Mouse (Mus musculus) stomach, postnatal 0 days (tissue): Measurements from ENCODE around the gene C330007P06Rik. TPM values are rescaled to one million over a fixed set of nuclear protein-coding genes. Genes with fewer than 3 reads are reported as not detected.

ENCODE experiments used
- ATAC-seq: fragments of 200-750 bp; cut with Nextera tagmentation; 2 replicates; pipeline ENCODE4 v1.8.0; 2017; ENCODE audit not compliant: low FRiP score, low TSS enrichment
- DNase-seq: peaks from one replicate; pipeline ENCODE4 v3.0.0-alpha.2; 2016; ENCODE audit warnings: low spot score
- H3K27ac ChIP-seq: fragments of 300-500 bp; sonication (generic); replicated peaks from 2 replicates; pipeline ENCODE4 v1.5.1; 2014; ENCODE audit warnings: mild to moderate bottlenecking, control low read depth
- H3K27me3 ChIP-seq: fragments of 300-500 bp; sonication (generic); 2 replicates; pipeline ENCODE4 v1.6.1; 2014; ENCODE audit warnings: low read length; ENCODE audit not compliant: control insufficient read depth, insufficient read depth
- H3K36me3 ChIP-seq: fragments of 300-500 bp; sonication (generic); 2 replicates; pipeline ENCODE4 v1.6.1; 2014; ENCODE audit warnings: low read length, mixed read lengths; ENCODE audit not compliant: control insufficient read depth, insufficient read depth
- H3K4me1 ChIP-seq: fragments of 300-500 bp; sonication (generic); replicated peaks from 2 replicates; pipeline ENCODE4 v1.6.1; 2014; ENCODE audit warnings: antibody characterized with exemption; ENCODE audit not compliant: control insufficient read depth, insufficient read depth
- H3K4me2 ChIP-seq: fragments of 300-500 bp; sonication (generic); replicated peaks from 2 replicates; pipeline ENCODE4 v1.6.1; 2014; ENCODE audit warnings: low read depth, mild to moderate bottlenecking, control low read depth, moderate library complexity
- H3K4me3 ChIP-seq: fragments of 300-500 bp; sonication (generic); 2 replicates; pipeline ENCODE4 v1.5.1; 2014; ENCODE audit warnings: low read depth, low read length, control low read depth
- H3K9ac ChIP-seq: fragments of 300-500 bp; sonication (generic); 2 replicates; pipeline ENCODE4 v1.6.1; 2014; ENCODE audit warnings: mild to moderate bottlenecking, low read length, control low read depth, mixed read lengths
- H3K9me3 ChIP-seq: fragments of 300-500 bp; sonication (generic); 2 replicates; pipeline ENCODE4 v1.6.1; 2016; ENCODE audit warnings: low read length; ENCODE audit not compliant: control insufficient read depth
- CTCF ChIP-seq: IDR thresholded peaks from 2 replicates; pipeline ENCODE4 v1.5.1; 2016; ENCODE audit warnings: antibody characterized with exemption, low read depth, mild to moderate bottlenecking, moderate library complexity
- EP300 ChIP-seq: optimal IDR thresholded peaks from 2 replicates; pipeline ENCODE3; 2016; ENCODE audit warnings: antibody characterized with exemption
- WGBS: fragments of 180-500 bp; shearing (Covaris S2); extraction: QIAGEN DNeasy Blood & Tissue Kit; methylation state at CpG from one replicate; pipeline ENCODE4 v1.1.7; 2014; 5-methylcytosine and 5-hydroxymethylcytosine counted together
- polyA plus RNA-seq: library from polyadenylated mRNA; unstranded; fragments of >200 nt; fragmentation: Nextera tagmentation; extraction: Ambion mirVana; gene quantifications from 2 replicates; pipeline ENCODE4 v1.2.1, GENCODE M21; 2015

Gene C330007P06Rik
- 14.6 and 15.1 TPM in 2 replicates for polyA plus RNA-seq

- Histone ChIP-seq H3K4me2 (peak within 1 kb of the TSS; percentile 58), H3K4me3 (peak within 1 kb of the TSS; percentile 68), H3K27ac (peak within 1 kb of the TSS; percentile 74), H3K4me1 (no peaks in the 10 kb centered on the region), H3K27me3 (no peaks in the 10 kb centered on the region), H3K9me3 (no peaks in the 10 kb centered on the region), H3K9ac (peak within 1 kb of the TSS; percentile 81), H3K36me3 (no peaks in the 10 kb centered on the region)
- TF ChIP-seq CTCF = no peak
- TF ChIP-seq EP300 = no peak
- DNase-seq (no peak), ATAC-seq (peak; percentile 12; the same call in 1 of the 2 replicates)
- WGBS = 11% methylated on average over 8 of the region's 8 CpGs
Measured at GRCm38 (mm10) chrX:36873765-36874164, at the start of gene C330007P06Rik, which contains the start of gene Ube2a. Gene C330007P06Rik, minus strand, starts transcription at chrX:36874111. Gene Ube2a, plus strand, starts transcription at chrX:36873900.

GRCm38 (mm10) chrX:36921346-36921745, 47.4 kb upstream of the C330007P06Rik start:
- ATAC-seq = no peak
- 79% methylated on average over 4 of the region's 4 CpGs for WGBS

GRCm38 (mm10) chrX:36917749-36918148, 43.8 kb upstream of the C330007P06Rik start:
- ATAC-seq (no peak), DNase-seq (no peak)
- Histone ChIP-seq H3K27ac (no peak overlapping the region), H3K4me1 (no peaks in the 10 kb centered on the region), H3K4me2 (no peak overlapping the region), H3K36me3 (no peaks in the 10 kb centered on the region), H3K4me3 (no peak overlapping the region), H3K27me3 (no peaks in the 10 kb centered on the region), H3K9ac (no peak overlapping the region), H3K9me3 (no peaks in the 10 kb centered on the region)
- TF ChIP-seq EP300 (no peak), CTCF (no peak)
- WGBS = 46% methylated on average over 1 of the region's 1 CpGs

More at GRCm38 (mm10) chrX:36921346-36921745, 47.4 kb upstream of the C330007P06Rik start:
- H3K4me3 ChIP-seq = no peak overlapping the region
- no peaks in the 10 kb centered on the region for H3K27me3 ChIP-seq
- H3K27ac ChIP-seq = no peak overlapping the region
- H3K4me2 ChIP-seq = no peak overlapping the region
- no peak overlapping the region for H3K9ac ChIP-seq
- no peaks in the 10 kb centered on the region for H3K36me3 ChIP-seq
- H3K9me3 ChIP-seq = no peaks in the 10 kb centered on the region
- TF ChIP-seq EP300 (no peak), CTCF (no peak)
- DNase-seq = no peak
- H3K4me1 ChIP-seq = no peaks in the 10 kb centered on the region

- Histone ChIP-seq H3K9me3 (no peaks in the 10 kb centered on the region), H3K36me3 (no peaks in the 10 kb centered on the region), H3K9ac (no peak overlapping the region), H3K4me2 (no peak overlapping the region), H3K27me3 (no peaks in the 10 kb centered on the region), H3K4me1 (no peaks in the 10 kb centered on the region), H3K4me3 (no peak overlapping the region), H3K27ac (no peak overlapping the region)
- peak; percentile 55 for DNase-seq
- TF ChIP-seq EP300 (no peak), CTCF (peak; percentile 77)
- ATAC-seq = no peak
- 41% methylated on average over 12 of the region's 12 CpGs for WGBS
Measured at GRCm38 (mm10) chrX:36911343-36911742, 37.4 kb upstream of the C330007P06Rik start.

- Histone ChIP-seq H3K9ac (no peak overlapping the region), H3K4me1 (no peaks in the 10 kb centered on the region)
- no peak for DNase-seq
Measured at GRCm38 (mm10) chrX:36906539-36906938, 32.6 kb upstream of the C330007P06Rik start.

GRCm38 (mm10) chrX:36903115-36903768, 29.3 kb upstream of the C330007P06Rik start:
- Histone ChIP-seq H3K27me3 (no peaks in the 10 kb centered on the region), H3K27ac (peak overlapping the region; percentile 49), H3K4me1 (no peaks in the 10 kb centered on the region), H3K4me2 (peak overlapping the region; percentile 72), H3K9me3 (no peaks in the 10 kb centered on the region), H3K4me3 (peak overlapping the region; percentile 52), H3K9ac (peak overlapping the region; percentile 66), H3K36me3 (no peaks in the 10 kb centered on the region)
- TF ChIP-seq CTCF (peak; percentile 9; the same call in 1 of the 2 replicates), EP300 (peak; percentile 92)
- 21% methylated on average over 27 of the region's 32 CpGs for WGBS
- peak; percentile 92 for ATAC-seq
- DNase-seq = peak; percentile 87

More at GRCm38 (mm10) chrX:36906539-36906938, 32.6 kb upstream of the C330007P06Rik start:
- no peak for ATAC-seq
- H3K27ac ChIP-seq = no peak overlapping the region
- no peaks in the 10 kb centered on the region for H3K36me3 ChIP-seq
- H3K4me3 ChIP-seq = no peak overlapping the region
- H3K9me3 ChIP-seq = no peaks in the 10 kb centered on the region
- no peak overlapping the region for H3K4me2 ChIP-seq
- TF ChIP-seq EP300 = no peak
- peak; percentile 52 for TF ChIP-seq CTCF
- 29% methylated on average over 5 of the region's 5 CpGs for WGBS
- no peaks in the 10 kb centered on the region for H3K27me3 ChIP-seq
